Comparison of ENCODE assay signal across 9 mouse cellular contexts in the genomic region with DNA sequence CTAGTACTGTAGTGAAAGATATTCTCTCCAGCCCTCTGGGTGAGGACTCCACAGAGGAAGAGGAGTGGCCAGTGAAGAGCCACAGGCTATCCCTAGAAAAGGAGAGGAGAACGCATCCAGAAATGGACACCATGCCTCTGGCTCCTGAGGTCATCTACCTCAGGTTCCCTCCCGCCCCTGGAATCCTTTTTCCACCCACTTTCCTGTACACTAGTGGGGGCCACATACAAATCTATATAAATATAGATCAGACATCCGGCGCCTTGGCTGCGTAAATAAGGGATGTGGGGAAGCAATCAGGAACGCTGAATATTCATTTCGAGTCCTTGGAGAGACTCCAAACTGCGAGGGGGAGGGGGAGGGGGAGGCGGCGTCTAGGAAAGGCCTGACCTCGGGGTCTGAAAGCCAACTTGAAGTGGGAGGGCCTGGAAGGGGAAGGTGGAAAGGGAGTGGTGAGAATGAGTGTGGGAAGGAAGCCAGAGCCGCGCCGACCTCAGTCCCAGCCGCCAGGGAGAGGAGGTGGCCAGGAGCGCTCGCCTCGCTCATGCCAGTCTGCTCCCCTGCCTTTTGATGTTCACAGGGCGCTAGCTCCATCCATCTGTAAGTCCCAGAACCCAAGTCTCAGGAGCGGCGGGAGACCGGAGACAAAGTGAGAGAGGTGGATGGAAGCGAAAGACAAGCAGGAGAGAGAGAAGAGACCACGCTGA. TPM values are rescaled to one million over a fixed set of nuclear protein-coding genes. Genes with fewer than 3 reads are reported as not detected.
DNase-seq lines count a peak whose midpoint lies in the region; ATAC-seq and TF ChIP-seq lines count a peak whose summit lies in the region.
"Had no signal": no experiment of that assay in that cellular context is flagged by ENCODE, and none has a peak within 500 bp of the region (broad histone marks: within the 10 kb centered on the region; RNA-seq: fewer than 3 reads in every experiment).

A gene (plus strand): TSS at position 441 of the 707 bp plus-strand sequence.

- TF ChIP-seq CTCF in olfactory bulb, adult 2 months (IDR thresholded peaks at IDR 0.05; ENCODE audit: insufficient read depth, low read depth, low read length), result no peak

- H3K9ac ChIP-seq in forebrain, embryonic 13.5 days, result peak within 1 kb of the TSS; percentile 58
- peak within 1 kb of the TSS; percentile 88 for H3K9ac ChIP-seq in heart, embryonic 15.5 days
- no peak within 1 kb of the TSS for H3K9ac ChIP-seq in liver, embryonic 16.5 days (ENCODE audit: low read depth, low read length)

- no peak for TF ChIP-seq POLR2A in olfactory bulb, adult 2 months (IDR thresholded peaks at IDR 0.05; ENCODE audit: insufficient read depth, low read depth, low read length)

- H3K4me1 ChIP-seq in forebrain, embryonic 13.5 days, result peaks cover 15% of the 10 kb centered on the region
- peaks cover 51% of the 10 kb centered on the region for H3K4me1 ChIP-seq in heart, embryonic 15.5 days (replicated peaks)
- H3K4me1 ChIP-seq in liver, embryonic 16.5 days (ENCODE audit: control insufficient read depth, low read depth, low read length), result no peaks in the 10 kb centered on the region
- H3K4me1 ChIP-seq in olfactory bulb, adult 2 months (ENCODE audit: control insufficient read depth, insufficient read depth, low read length), result peaks cover 9% of the 10 kb centered on the region

- peak within 1 kb of the TSS; percentile 39 for H3K4me3 ChIP-seq in forebrain, embryonic 13.5 days
- H3K4me3 ChIP-seq in heart, embryonic 15.5 days, result peak within 1 kb of the TSS; percentile 69
- H3K4me3 ChIP-seq in liver, embryonic 16.5 days (ENCODE audit: low read depth, low read length), result peak within 1 kb of the TSS; percentile 37
- H3K4me3 ChIP-seq in olfactory bulb, adult 2 months (ENCODE audit: insufficient read depth, low read depth, low read length), result peak within 1 kb of the TSS; percentile 42

- 4% methylated on average over 24 of the region's 24 CpGs for WGBS in forebrain, embryonic 13.5 days
- WGBS in heart, embryonic 15.5 days, result 2% methylated on average over 24 of the region's 24 CpGs
- 4% methylated on average over 24 of the region's 24 CpGs for WGBS in liver, embryonic 16.5 days (ENCODE audit: insufficient replicate concordance)
- 7% methylated on average over 23 of the region's 24 CpGs for WGBS in olfactory bulb, adult 2 months

- no peak within 1 kb of the TSS for H3K27ac ChIP-seq in forebrain, embryonic 13.5 days
- peak within 1 kb of the TSS; percentile 95 for H3K27ac ChIP-seq in heart, embryonic 15.5 days
- no peak within 1 kb of the TSS for H3K27ac ChIP-seq in liver, embryonic 16.5 days (ENCODE audit: low read length)
- no peak within 1 kb of the TSS for H3K27ac ChIP-seq in olfactory bulb, adult 2 months (ENCODE audit: insufficient read depth, low read depth, low read length)

- H3K36me3 ChIP-seq in forebrain, embryonic 13.5 days (ENCODE audit: poor library complexity, severe bottlenecking), result no peaks in the 10 kb centered on the region
- H3K36me3 ChIP-seq in heart, embryonic 15.5 days, result no peaks in the 10 kb centered on the region
- no peaks in the 10 kb centered on the region for H3K36me3 ChIP-seq in liver, embryonic 16.5 days (ENCODE audit: control insufficient read depth, insufficient read depth)

- peak; percentile 82 for ATAC-seq in forebrain, embryonic 13.5 days
- ATAC-seq in heart, embryonic 15.5 days (replicated peaks; ENCODE audit: insufficient number of reproducible peaks, insufficient read depth, low FRiP score, low read depth), result peak; percentile 85
- ATAC-seq in liver, embryonic 16.5 days (ENCODE audit: low read depth), result peak; percentile 35; the same call in 1 of the 2 replicates

- H3K9me3 ChIP-seq in forebrain, embryonic 13.5 days (replicated peaks), result no peaks in the 10 kb centered on the region
- H3K9me3 ChIP-seq in heart, embryonic 15.5 days (replicated peaks), result no peaks in the 10 kb centered on the region
- no peaks in the 10 kb centered on the region for H3K9me3 ChIP-seq in liver, embryonic 16.5 days (replicated peaks; ENCODE audit: control insufficient read depth, low read length)

- no peaks in the 10 kb centered on the region for H3K27me3 ChIP-seq in forebrain, embryonic 13.5 days
- H3K27me3 ChIP-seq in heart, embryonic 15.5 days, result no peaks in the 10 kb centered on the region
- no peaks in the 10 kb centered on the region for H3K27me3 ChIP-seq in liver, embryonic 16.5 days (ENCODE audit: control insufficient read depth, insufficient read depth, low read depth, low read length)
- H3K27me3 ChIP-seq: CH12.LX had no signal

- DNase-seq in layer of hippocampus, adult 11-12 months (ENCODE audit: low spot score), result peak; percentile 9
- DNase-seq in layer of hippocampus, adult 9-11 months, result no peak
- DNase-seq in kidney, postnatal 10 days, result peak; percentile 83
- peak; percentile 14 for DNase-seq in urinary bladder, postnatal 10 days (ENCODE audit: low spot score)

- peak within 1 kb of the TSS; percentile 65 for H3K4me2 ChIP-seq in forebrain, embryonic 13.5 days
- H3K4me2 ChIP-seq in heart, embryonic 15.5 days, result peak within 1 kb of the TSS; percentile 74
- H3K4me2 ChIP-seq in liver, embryonic 16.5 days (ENCODE audit: low read depth, low read length), result peak within 1 kb of the TSS; percentile 20

RNA-seq across cellular contexts. Expression of the gene that starts here (rescaled TPM):
- polyA plus RNA-seq in forebrain, embryonic 13.5 days (2015; fragmentation: Nextera tagmentation; extraction: Ambion mirVana), result 11.2 and 13.3 TPM in 2 replicates
- polyA plus RNA-seq in heart, embryonic 15.5 days (2015; fragmentation: Nextera tagmentation; extraction: Ambion mirVana), result 111 and 117 TPM in 2 replicates
- polyA plus RNA-seq in liver, embryonic 16.5 days (2015; fragmentation: Nextera tagmentation; extraction: Ambion mirVana), result 1.5 and 2.1 TPM in 2 replicates
- polyA plus RNA-seq in olfactory bulb, adult 2 months (2012; ENCODE audit: insufficient read depth, insufficient read length, low replicate concordance, missing spikeins), result not detected in 2 replicates

Comparison
In these comparisons a context has a peak if more than half of its experiments do, and no peak if none do; other contexts are left out.
1. ATAC-seq: peak in every context shown above with its lines; median percentile 85 in heart, embryonic 15.5 days; 82 in forebrain, embryonic 13.5 days; 35 in liver, embryonic 16.5 days.
2. H3K4me2 ChIP-seq: peak in every context shown above with its lines; median percentile 74 in heart, embryonic 15.5 days; 65 in forebrain, embryonic 13.5 days; 20 in liver, embryonic 16.5 days.